Mouse (Mus musculus) CH12.LX (cell line): Measurements from ENCODE around the gene Hdhd3. TPM values are rescaled to one million over a fixed set of nuclear protein-coding genes. Genes with fewer than 3 reads are reported as not detected.

Experiments used
- DNase-seq: peaks from one replicate; pipeline ENCODE4 v3.0.0-alpha.2; 2013; ENCODE audit errors: extremely low read depth
- H3K27ac ChIP-seq: 2 replicates; pipeline ENCODE4 v1.5.1; 2012; ENCODE audit warnings: low read depth, mild to moderate bottlenecking, control low read depth, moderate library complexity; ENCODE audit not compliant: insufficient read depth
- H3K27me3 ChIP-seq: replicated peaks from 2 replicates; pipeline ENCODE3; 2012; ENCODE audit warnings: inconsistent platforms
- H3K36me3 ChIP-seq, 2 experiments: replicated peaks in 1 of 2; 2 replicates each; pipeline versions ENCODE3 to v1.6.1; 2012; ENCODE audit warnings: inconsistent platforms in 1 of 2, low read length in 1 of 2, mild to moderate bottlenecking in 1 of 2, mixed read lengths in 1 of 2, moderate library complexity in 1 of 2; ENCODE audit not compliant: control insufficient read depth in 1 of 2, insufficient read depth in 1 of 2
- H3K4me1 ChIP-seq, 2 experiments: 2 replicates each; pipeline ENCODE4 v1.6.1; 2012; ENCODE audit warnings: inconsistent platforms in 1 of 2, moderate library complexity in 1 of 2; ENCODE audit not compliant: insufficient read depth in 2 of 2, control insufficient read depth in 1 of 2
- H3K4me2 ChIP-seq: 2 replicates; pipeline ENCODE4 v1.6.1; 2012; ENCODE audit warnings: low read depth, mild to moderate bottlenecking, control low read depth; ENCODE audit not compliant: poor library complexity, insufficient read depth, severe bottlenecking
- H3K4me3 ChIP-seq, 3 experiments: fragments of 150-350 bp in 1 of 3; sonication (generic) in 1 of 3; replicated peaks in 1 of 3; 2 replicates each; pipeline versions ENCODE3 to v1.5.1; 2011 to 2012; ENCODE audit warnings: low read depth in 2 of 3, low read length in 2 of 3, mild to moderate bottlenecking in 2 of 3, moderate library complexity in 2 of 3, control low read depth in 1 of 3, improper control_type of control experiment in 1 of 3, inconsistent platforms in 1 of 3, mixed read lengths in 1 of 3; ENCODE audit not compliant: poor library complexity in 1 of 3
- H3K79me2 ChIP-seq: replicated peaks from 2 replicates; pipeline ENCODE4 v1.6.1; 2012; ENCODE audit warnings: mild to moderate bottlenecking, moderate library complexity; ENCODE audit not compliant: control insufficient read depth, poor library complexity, insufficient read depth, severe bottlenecking; ENCODE audit errors: extremely low read depth
- H3K9ac ChIP-seq: 2 replicates; pipeline ENCODE4 v1.6.1; 2012; ENCODE audit warnings: low read depth, mild to moderate bottlenecking, control low read depth, moderate library complexity; ENCODE audit not compliant: insufficient read depth
- H3K9me3 ChIP-seq: replicated peaks from 2 replicates; pipeline ENCODE3; 2012; ENCODE audit warnings: low read length, inconsistent platforms, mixed read lengths
- BHLHE40 ChIP-seq: IDR thresholded peaks from 2 replicates; pipeline ENCODE4 v1.6.1; 2011; ENCODE audit warnings: mild to moderate bottlenecking, low read depth, low read length, improper control_type of control experiment
- E2F4 ChIP-seq: IDR thresholded peaks from 2 replicates; pipeline ENCODE4 v1.6.1; 2011; ENCODE audit warnings: low read depth, low read length, improper control_type of control experiment; ENCODE audit not compliant: insufficient replicate concordance
- ELF1 ChIP-seq: IDR thresholded peaks from 2 replicates; pipeline ENCODE4 v1.6.1; 2014; ENCODE audit warnings: low read depth, mild to moderate bottlenecking, inconsistent platforms, low read length, improper control_type of control experiment
- GABPA ChIP-seq: IDR thresholded peaks from 2 replicates; pipeline ENCODE4 v1.6.1; 2012; ENCODE audit warnings: low read depth, low read length, improper control_type of control experiment, inconsistent platforms; ENCODE audit not compliant: insufficient replicate concordance
- HCFC1 ChIP-seq: IDR thresholded peaks from 2 replicates; pipeline ENCODE4 v1.6.1; 2012; ENCODE audit warnings: low read depth, mild to moderate bottlenecking, inconsistent platforms, low read length, improper control_type of control experiment
- IRF4 ChIP-seq: IDR thresholded peaks from 2 replicates; pipeline ENCODE4 v1.6.1; 2014; ENCODE audit warnings: low read depth, mild to moderate bottlenecking, inconsistent platforms, low read length, improper control_type of control experiment
- KAT2A ChIP-seq: IDR thresholded peaks from 2 replicates; pipeline ENCODE4 v1.6.1; 2012; ENCODE audit warnings: low read length, improper control_type of control experiment, inconsistent platforms; ENCODE audit not compliant: insufficient replicate concordance
- MAX ChIP-seq: IDR thresholded peaks from 2 replicates; pipeline ENCODE4 v1.6.1; 2011; ENCODE audit warnings: low read length, improper control_type of control experiment
- MEF2A ChIP-seq: IDR thresholded peaks from 2 replicates; pipeline ENCODE4 v1.6.1; 2014; ENCODE audit warnings: low read depth, mild to moderate bottlenecking, inconsistent platforms, low read length, improper control_type of control experiment, borderline replicate concordance
- MXI1 ChIP-seq: IDR thresholded peaks from 2 replicates; pipeline ENCODE4 v1.6.1; 2011; ENCODE audit warnings: mild to moderate bottlenecking, low read depth, low read length, improper control_type of control experiment
- MYC ChIP-seq: IDR thresholded peaks from 2 replicates; pipeline ENCODE4 v1.6.1; 2011; ENCODE audit warnings: low read depth, mild to moderate bottlenecking, improper control_type of control experiment, low read length
- NELFE ChIP-seq: IDR thresholded peaks from 2 replicates; pipeline ENCODE4 v1.6.1; 2011; ENCODE audit warnings: low read depth, low read length, improper control_type of control experiment
- NRF1 ChIP-seq: IDR thresholded peaks from 2 replicates; pipeline ENCODE4 v1.6.1; 2014; ENCODE audit warnings: low read depth, mild to moderate bottlenecking, inconsistent platforms, low read length, improper control_type of control experiment, moderate library complexity
- POLR2A ChIP-seq: IDR thresholded peaks from 2 replicates; pipeline ENCODE4 v1.6.1; 2011; ENCODE audit warnings: low read depth, mild to moderate bottlenecking, improper control_type of control experiment, low read length
- POLR2AphosphoS2 ChIP-seq: IDR thresholded peaks from 2 replicates; pipeline ENCODE4 v1.6.1; 2011; ENCODE audit warnings: low read depth, low read length, improper control_type of control experiment
- RAD21 ChIP-seq: IDR thresholded peaks from 2 replicates; pipeline ENCODE4 v1.6.1; 2011; ENCODE audit warnings: low read depth, mild to moderate bottlenecking, low read length, improper control_type of control experiment, moderate library complexity
- TBP ChIP-seq: conservative IDR thresholded peaks from 2 replicates; pipeline ENCODE4 v1.6.1; 2011; ENCODE audit warnings: low read depth, low read length, improper control_type of control experiment
- TCF12 ChIP-seq: IDR thresholded peaks from 2 replicates; pipeline ENCODE4 v1.6.1; 2014; ENCODE audit warnings: low read depth, mild to moderate bottlenecking, inconsistent platforms, low read length, improper control_type of control experiment
- UBTF ChIP-seq: IDR thresholded peaks from 2 replicates; pipeline ENCODE4 v1.6.1; 2012; ENCODE audit warnings: low read depth, mild to moderate bottlenecking, inconsistent platforms, low read length, improper control_type of control experiment, moderate library complexity
- USF2 ChIP-seq: conservative IDR thresholded peaks from 2 replicates; pipeline ENCODE4 v1.6.1; 2011; ENCODE audit warnings: low read depth, low read length, improper control_type of control experiment
- ZC3H11A ChIP-seq: IDR thresholded peaks from 2 replicates; pipeline ENCODE4 v1.6.1; 2012; ENCODE audit warnings: low read depth, mild to moderate bottlenecking, inconsistent platforms, low read length, improper control_type of control experiment
- ZMIZ1 ChIP-seq: IDR thresholded peaks from 2 replicates; pipeline ENCODE4 v1.6.1; 2012; ENCODE audit warnings: low read depth, mild to moderate bottlenecking, inconsistent platforms, low read length, improper control_type of control experiment
- dilution Hi-C: fragments of 300-500 bp; cut with MboI; formaldehyde crosslinking; loops from 2 replicates; pipeline ENCODE4 v1.14.3; 2020; ENCODE audit warnings: low sequenced_read_pairs; ENCODE audit not compliant: extremely low pct_unique_long_range_greater_than_20kb, extremely low pct_ligation_motif_present
- in situ Hi-C: fragments of 300-500 bp; cut with MboI; formaldehyde crosslinking; loops from 3 replicates; pipeline ENCODE4 v1.14.3; 2019; ENCODE audit warnings: low sequenced_read_pairs, low pct_ligation_motif_present, low pct_unique_long_range_greater_than_20kb, mixed read lengths
- polyA plus RNA-seq: library from polyadenylated mRNA; unstranded; fragments of >175 nt; gene quantifications from 2 replicates; pipeline ENCODE4 v1.2.1, GENCODE M21; 2012; ENCODE audit warnings: low read depth; ENCODE audit not compliant: insufficient read length
- total RNA-seq, 2 experiments: library from RNA; depleted of rRNA; stranded (reverse); fragments of 300-350 nt in 1 of 2; fragments of >200 nt in 1 of 2; gene quantifications; 2 replicates each; pipeline ENCODE4 v1.2.3; 2012 to 2014

The Hdhd3 gene
- total and polyA plus RNA-seq, 3 experiments: 4.5 to 4.7 (median 4.7) TPM

GRCm38 (mm10) chr4:62501964-62502732 lies 1.1 kb downstream of the Hdhd3 start:
- Histone ChIP-seq H3K9me3 (no peaks in the 10 kb centered on the region), H3K36me3 (peaks cover 4 to 23% of the 10 kb centered on the region in 2 experiments)
- peak; percentile 68 for TF ChIP-seq ZMIZ1
- TF ChIP-seq MXI1: peak; percentile 68; the same call in 1 of the 2 replicates
- peak; percentile 94 for TF ChIP-seq POLR2A
- peak; percentile 57; the same call in 1 of the 2 replicates for TF ChIP-seq MAX
- peak; percentile 25; the same call in 1 of the 2 replicates for TF ChIP-seq MEF2A
- TF ChIP-seq TBP: peak; percentile 88
- TF ChIP-seq E2F4: no peak
- peak; percentile 84 for TF ChIP-seq HCFC1
- peak; percentile 85 for TF ChIP-seq TCF12
- TF ChIP-seq UBTF: peak; percentile 74; the same call in 1 of the 2 replicates
- TF ChIP-seq ELF1: peak; percentile 80
- no peak; the same call in 1 of the 2 replicates for TF ChIP-seq RAD21
- peak; percentile 80 for TF ChIP-seq BHLHE40
- no peak for TF ChIP-seq ZC3H11A
- TF ChIP-seq USF2: 0 out of 2 replicates have a peak, but pooled peaks have one; percentile 29
- TF ChIP-seq GABPA: no peak; the same call in 1 of the 2 replicates
- peak; percentile 95 for TF ChIP-seq NELFE
- TF ChIP-seq IRF4: peak; percentile 79
- peak; percentile 65; the same call in 1 of the 2 replicates for TF ChIP-seq KAT2A
- peak; percentile 57; the same call in 1 of the 2 replicates for TF ChIP-seq POLR2AphosphoS2
- peak; percentile 72; the same call in 1 of the 2 replicates for TF ChIP-seq MYC
- no peak for TF ChIP-seq NRF1
- TF ChIP-seq, all 38 proteins: peak for 17
- peak overlapping the region; percentile 66 to 85 (median 73) for H3K4me3 ChIP-seq
- in situ Hi-C loops: loop anchor here (10.0 kb wide), 1 partner anchor 97 kb away; the partner anchor contains the start of genes Cdc26 and Prpf4
- H3K27ac ChIP-seq: no peak overlapping the region
- H3K9ac ChIP-seq: peak overlapping the region; percentile 88
- DNase-seq: peak; percentile 93
- dilution Hi-C loops: no loop called here
- H3K4me1 ChIP-seq: peaks cover 0 to 16% of the 10 kb centered on the region in 2 experiments; a peak in 2 of 4 replicates
- no peaks in the 10 kb centered on the region for H3K27me3 ChIP-seq
- peak overlapping the region; percentile 75 for H3K4me2 ChIP-seq
- no peaks in the 10 kb centered on the region for H3K79me2 ChIP-seq
